Mouse (Mus musculus) macrophage (primary cell): ENCODE data around the gene Tnfaip6. TPM values are rescaled to one million over a fixed set of nuclear protein-coding genes. Genes with fewer than 3 reads are reported as not detected.

Source experiments
- H3K27ac ChIP-seq: fragments of 350-480 bp; formaldehyde crosslinking; 2 replicates; pipeline ENCODE4 v1.9.0; 2021
- H3K36me3 ChIP-seq: fragments of 350-480 bp; formaldehyde crosslinking; 2 replicates; pipeline ENCODE4 v1.9.0; 2021; ENCODE audit errors: inconsistent target
- H3K4me3 ChIP-seq: fragments of 350-480 bp; formaldehyde crosslinking; 2 replicates; pipeline ENCODE4 v1.9.0; 2021; ENCODE audit errors: inconsistent target
- H3K79me2 ChIP-seq: fragments of 350-480 bp; formaldehyde crosslinking; 2 replicates; pipeline ENCODE4 v1.9.0; 2021; ENCODE audit errors: inconsistent target
- WGBS: methylation state at CpG from one replicate; pipeline ENCODE4 v1.1.7; 2026; ENCODE audit warnings: inconsistent platforms; ENCODE audit not compliant: missing documents; 5-methylcytosine and 5-hydroxymethylcytosine counted together
- polyA plus RNA-seq: library from polyadenylated mRNA; stranded (reverse); fragments of 250-400 nt; gene quantifications from 3 replicates; pipeline ENCODE4 v1.2.4, GENCODE M21; 2018; ENCODE audit warnings: inconsistent platforms

Tnfaip6 gene
- polyA plus RNA-seq, 1 experiment from 2014 or later, result not detected

DNA sequence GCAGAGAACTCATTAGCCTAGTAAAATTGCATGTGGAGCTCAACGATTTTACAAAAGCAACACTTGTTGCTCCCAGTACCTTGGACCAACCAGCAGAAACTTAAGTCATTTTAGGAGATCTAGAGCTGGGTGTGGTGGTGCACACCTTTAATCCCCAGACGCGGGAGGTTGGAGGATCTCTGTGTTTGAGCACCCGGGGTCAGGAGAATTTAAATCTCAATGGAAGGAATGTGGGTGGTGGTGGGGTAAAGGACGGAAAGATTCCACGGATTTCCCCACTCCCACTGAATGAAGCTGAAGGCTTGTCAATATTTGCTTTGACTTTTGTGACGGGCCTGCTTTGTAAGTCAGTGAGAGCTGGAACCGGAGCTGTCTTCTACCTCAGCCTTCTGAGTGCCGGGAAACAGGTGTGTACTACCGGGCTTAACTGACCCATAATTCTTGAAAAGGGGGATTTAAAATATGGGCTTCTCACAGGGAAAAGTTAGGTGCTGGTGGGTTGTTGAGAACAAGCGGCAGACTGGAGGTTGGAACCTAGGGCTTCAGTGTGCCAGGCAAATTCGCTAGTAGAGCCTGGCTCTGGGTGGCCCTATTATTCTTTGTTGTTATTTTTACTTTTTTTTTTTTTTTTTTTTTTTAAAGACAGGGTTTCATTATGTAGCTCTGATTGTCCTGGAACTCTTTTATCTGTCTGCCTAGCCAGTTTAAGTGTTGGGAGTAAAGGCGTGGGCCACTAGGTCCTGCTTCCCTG lies 33.6 kb downstream of the Tnfaip6 start:
- no peaks in the 10 kb centered on the region for H3K36me3 ChIP-seq
- 98% methylated on average over 13 of the region's 13 CpGs for WGBS
- no peak overlapping the region for H3K27ac ChIP-seq
- peaks cover 26% of the 10 kb centered on the region for H3K79me2 ChIP-seq
- no peak overlapping the region for H3K4me3 ChIP-seq

DNA sequence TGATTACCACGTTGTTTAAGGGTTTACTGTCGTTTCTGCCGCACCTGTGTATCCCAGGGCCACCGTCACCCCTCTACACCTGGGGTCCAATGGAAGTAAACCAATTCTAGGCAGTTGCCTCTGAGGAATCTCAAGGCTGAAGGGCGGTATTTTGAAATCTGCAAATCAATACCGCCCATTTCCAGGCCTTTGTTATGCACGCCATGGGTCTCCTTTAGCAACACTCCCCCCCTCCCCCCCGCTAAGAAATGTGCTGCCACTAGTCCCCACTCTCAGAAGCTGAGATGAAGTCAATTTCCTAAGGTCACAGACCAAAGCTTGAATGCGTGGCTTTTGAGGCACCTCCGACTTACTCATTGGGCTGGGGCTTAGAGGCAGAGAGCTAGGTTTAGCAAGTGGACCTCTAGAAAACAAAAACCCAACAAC lies 34.3 kb downstream of the Tnfaip6 start:
- Histone ChIP-seq H3K36me3 (no peaks in the 10 kb centered on the region), H3K79me2 (peaks cover 26% of the 10 kb centered on the region), H3K27ac (no peak overlapping the region), H3K4me3 (peak overlapping the region; percentile 29)
- WGBS, result 42% methylated on average over 9 of the region's 10 CpGs

DNA sequence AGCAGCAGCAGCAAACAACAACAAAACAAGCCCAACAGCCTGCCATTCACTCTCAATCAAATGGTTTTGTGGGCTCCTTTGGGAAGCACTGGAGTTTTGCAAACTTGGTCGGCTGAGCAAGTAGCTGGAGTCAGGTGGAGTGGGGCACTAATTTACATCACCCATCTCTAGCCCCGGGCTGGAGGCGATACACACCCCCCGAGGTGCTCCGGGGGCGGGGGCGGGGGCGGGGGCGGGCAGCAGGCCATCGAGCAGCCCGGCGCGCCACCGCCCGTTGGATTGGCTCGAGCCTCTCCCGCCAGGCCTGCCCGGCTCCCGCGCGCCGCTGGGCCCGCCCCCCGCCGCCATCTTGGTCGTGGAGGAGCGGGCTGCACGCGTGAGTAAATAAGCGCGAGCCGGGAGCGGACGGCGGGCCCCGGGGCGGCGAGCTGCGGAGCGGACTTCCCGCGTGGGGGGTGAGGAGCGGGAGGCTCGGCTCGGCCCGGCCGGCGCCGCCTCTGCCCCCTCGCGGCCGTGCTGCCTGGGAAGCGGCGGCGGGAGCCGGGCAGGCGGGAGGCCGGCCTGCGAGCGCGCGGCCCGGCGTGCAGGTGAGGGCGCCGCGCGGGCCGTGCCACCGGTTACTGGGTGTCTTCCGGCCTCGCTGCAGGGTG lies 34.8 kb downstream of the Tnfaip6 start, which contains the start of gene Rif1:
Rif1 (plus strand) TSS at position 342 of the 650 bp plus-strand sequence.
- no peak within 1 kb of the TSS for H3K27ac ChIP-seq
- under 1% methylated on average over 58 of the region's 72 CpGs for WGBS
- H3K4me3 ChIP-seq, result peak within 1 kb of the TSS; percentile 63
- no peaks in the 10 kb centered on the region for H3K36me3 ChIP-seq
- peaks cover 26% of the 10 kb centered on the region for H3K79me2 ChIP-seq

DNA sequence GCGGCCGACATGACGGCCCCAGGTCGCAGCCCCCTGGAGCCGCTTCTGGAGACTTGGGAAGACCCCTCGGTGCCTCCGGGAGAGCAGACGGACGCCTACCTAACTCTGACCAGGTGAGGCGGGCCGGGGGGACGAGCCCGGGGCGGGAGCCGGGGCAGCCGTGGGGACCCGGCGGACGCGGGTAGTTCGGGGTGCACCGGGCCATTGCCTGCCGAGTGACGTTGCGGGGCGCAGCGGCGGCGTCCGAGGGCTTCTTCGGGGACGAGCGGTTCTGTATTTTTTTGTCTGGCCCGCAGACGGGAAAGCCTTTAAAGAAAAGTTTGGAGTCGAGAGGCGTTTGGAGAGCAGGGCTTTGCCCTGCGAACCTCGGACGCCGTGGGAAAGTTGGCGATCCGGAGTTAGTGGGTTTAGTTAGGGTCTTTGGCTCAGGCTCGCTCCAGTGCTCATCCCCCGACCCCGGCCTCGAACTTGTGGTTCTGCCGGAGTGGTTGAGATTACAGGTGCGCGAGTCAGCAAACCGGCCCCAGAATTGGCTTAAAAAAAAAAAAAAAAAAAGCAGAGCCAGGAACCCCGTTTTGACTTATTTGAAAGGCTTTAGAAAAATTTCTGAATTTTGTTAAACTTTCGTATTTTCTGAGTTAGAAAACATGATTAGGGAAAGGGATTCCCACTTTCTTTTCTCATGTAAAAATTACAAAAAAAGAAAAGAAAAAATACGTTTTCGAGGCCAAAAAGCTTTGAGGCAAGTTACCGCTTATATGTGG lies 35.5 kb downstream of the Tnfaip6 start:
- 3% methylated on average over 55 of the region's 56 CpGs for WGBS
- Histone ChIP-seq H3K27ac (no peak overlapping the region), H3K36me3 (no peaks in the 10 kb centered on the region), H3K4me3 (peak overlapping the region; percentile 63), H3K79me2 (peaks cover 32% of the 10 kb centered on the region)

DNA sequence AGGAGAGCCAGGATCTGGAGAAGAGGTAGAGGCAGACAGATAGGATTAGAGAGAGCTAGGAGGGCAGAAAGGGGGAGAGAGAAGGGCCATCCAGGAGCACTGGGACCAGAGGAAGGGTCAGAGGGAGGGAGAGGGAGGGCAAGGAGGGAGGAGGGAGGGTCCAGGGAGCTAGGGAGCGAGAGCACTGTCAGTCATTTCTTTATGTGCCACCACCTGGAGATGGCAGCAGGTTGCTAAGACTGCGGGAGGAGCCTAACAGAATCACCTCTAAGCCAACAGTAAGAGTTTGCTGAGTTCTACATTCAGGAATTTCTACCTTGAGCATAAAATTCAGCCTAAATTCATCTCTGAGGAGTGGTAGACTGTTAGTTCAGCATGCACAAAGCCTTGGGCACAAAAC lies 40.9 kb downstream of the Tnfaip6 start:
- WGBS, result 87% methylated on average over 2 of the region's 2 CpGs
- H3K36me3 ChIP-seq, result no peaks in the 10 kb centered on the region

DNA sequence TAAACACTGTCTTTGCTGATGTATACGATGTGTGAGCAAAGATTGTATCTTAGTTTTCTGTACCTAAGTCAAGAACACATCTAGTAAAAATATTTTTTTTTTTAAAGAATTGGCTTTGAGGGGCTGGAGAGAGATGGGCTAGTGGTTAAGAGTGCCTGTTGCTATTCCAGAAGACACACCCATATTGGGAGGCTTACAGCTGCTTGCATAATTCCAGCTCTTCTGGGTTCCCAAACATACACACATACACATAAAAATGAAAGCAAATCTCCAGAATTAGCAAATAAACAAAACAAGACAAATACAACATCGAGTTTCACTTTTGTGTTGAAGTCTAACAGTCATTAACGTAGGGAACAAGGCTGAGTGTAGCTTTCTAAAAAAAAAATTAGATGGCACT lies 46.2 kb downstream of the Tnfaip6 start:
- H3K27ac ChIP-seq, result no peak overlapping the region
- 100% methylated on average over 3 of the region's 3 CpGs for WGBS
- H3K4me3 ChIP-seq, result no peak overlapping the region
- H3K36me3 ChIP-seq, result peaks cover 5% of the 10 kb centered on the region; the same call in 1 of the 2 replicates
- H3K79me2 ChIP-seq, result peaks cover 13% of the 10 kb centered on the region; the same call in 1 of the 2 replicates

More for the DNA sequence above, 40.9 kb downstream of the Tnfaip6 start:
- peaks cover 48% of the 10 kb centered on the region for H3K79me2 ChIP-seq
- no peak overlapping the region for H3K27ac ChIP-seq
- H3K4me3 ChIP-seq, result no peak overlapping the region

DNA sequence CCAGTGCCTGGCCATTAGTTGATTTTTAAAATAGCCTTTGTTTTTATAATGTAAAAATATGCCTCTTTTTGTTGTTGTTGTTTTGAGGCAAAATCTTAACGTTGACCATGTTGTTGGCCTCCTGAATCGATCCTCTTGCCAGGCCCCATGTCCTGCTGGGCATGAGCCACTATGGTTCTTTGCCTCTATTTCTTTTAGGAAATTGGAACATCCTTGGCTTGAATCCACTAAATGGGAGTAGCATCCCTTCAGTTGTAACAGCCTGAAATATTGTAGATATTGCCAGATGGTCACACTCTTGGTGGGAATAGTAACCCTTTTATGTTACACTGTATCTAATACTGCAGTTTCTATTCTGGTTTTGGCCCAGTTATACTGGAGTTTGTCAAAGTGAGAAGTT lies 46.8 kb downstream of the Tnfaip6 start:
- no peak overlapping the region for H3K4me3 ChIP-seq
- H3K79me2 ChIP-seq, result peaks cover 8% of the 10 kb centered on the region; the same call in 1 of the 2 replicates
- WGBS, result 96% methylated on average over 2 of the region's 2 CpGs
- H3K36me3 ChIP-seq, result peaks cover 5% of the 10 kb centered on the region; the same call in 1 of the 2 replicates
- H3K27ac ChIP-seq, result no peak overlapping the region

Other genes starting within 250 kb of the Tnfaip6 start
- 19.9 to 30.6 TPM (median 22.3 TPM) in 3 replicates for gene Rbm43, start 102.8 kb upstream of the Tnfaip6 start, polyA plus RNA-seq
- 33.1 to 51.7 TPM (median 44.5 TPM) in 3 replicates for gene Nmi, start 64.5 kb upstream of the Tnfaip6 start, polyA plus RNA-seq
- 6.4 to 17.4 TPM (median 9.3 TPM) in 3 replicates for gene Rif1, start 34.8 kb downstream of the Tnfaip6 start, polyA plus RNA-seq